Mouse (Mus musculus) heart, embryonic 14.5 days (tissue): ENCODE measurements around the gene Tspear. TPM values are rescaled to one million over a fixed set of nuclear protein-coding genes. Genes with fewer than 3 reads are reported as not detected.

Experiments
- ATAC-seq: fragments of 200-750 bp; cut with Nextera tagmentation; 2 replicates; pipeline ENCODE4 v1.8.0; 2017; ENCODE audit warnings: low read depth, moderate TSS enrichment; ENCODE audit not compliant: insufficient number of reproducible peaks, insufficient read depth, low FRiP score
- H3K27ac ChIP-seq, 2 experiments: fragments of 200-500 bp in 1 of 2; fragments of 300-500 bp in 1 of 2; sonication (generic) in 1 of 2; replicated peaks in 1 of 2; 2 replicates each; pipeline ENCODE4 v1.5.1; 2012 to 2014; ENCODE audit warnings: low read depth in 2 of 2, low read length in 2 of 2, control low read depth in 1 of 2, mild to moderate bottlenecking in 1 of 2, mixed read lengths in 1 of 2; ENCODE audit not compliant: control insufficient read depth in 1 of 2, insufficient read depth in 1 of 2
- H3K27me3 ChIP-seq: fragments of 300-500 bp; sonication (generic); 2 replicates; pipeline ENCODE4 v1.6.1; 2014; ENCODE audit warnings: mild to moderate bottlenecking, low read length, control low read depth; ENCODE audit not compliant: control insufficient read depth, insufficient read depth
- H3K36me3 ChIP-seq: fragments of 300-500 bp; sonication (generic); 2 replicates; pipeline ENCODE4 v1.6.1; 2014; ENCODE audit warnings: mild to moderate bottlenecking, control low read depth, low read length, mixed read lengths; ENCODE audit not compliant: control insufficient read depth, insufficient read depth
- H3K4me1 ChIP-seq, 2 experiments: fragments of 200-500 bp in 1 of 2; fragments of 300-500 bp in 1 of 2; sonication (generic) in 1 of 2; 2 replicates each; pipeline ENCODE4 v1.6.1; 2012 to 2014; ENCODE audit warnings: low read length in 2 of 2, control low read depth in 1 of 2, mixed read lengths in 1 of 2; ENCODE audit not compliant: control insufficient read depth in 2 of 2, insufficient read depth in 2 of 2
- H3K4me2 ChIP-seq: fragments of 300-500 bp; sonication (generic); 2 replicates; pipeline ENCODE4 v1.6.1; 2014; ENCODE audit warnings: mild to moderate bottlenecking, low read length
- H3K4me3 ChIP-seq, 2 experiments: fragments of 200-500 bp in 1 of 2; fragments of 300-500 bp in 1 of 2; sonication (generic) in 1 of 2; 2 replicates each; pipeline ENCODE4 v1.5.1; 2012 to 2014; ENCODE audit warnings: low read length in 2 of 2, mild to moderate bottlenecking in 2 of 2, control low read depth in 1 of 2, low read depth in 1 of 2, moderate library complexity in 1 of 2; ENCODE audit not compliant: control insufficient read depth in 1 of 2, insufficient read depth in 1 of 2
- H3K9ac ChIP-seq: fragments of 300-500 bp; sonication (generic); 2 replicates; pipeline ENCODE4 v1.6.1; 2014; ENCODE audit warnings: mild to moderate bottlenecking, low read length
- H3K9me3 ChIP-seq: fragments of 300-500 bp; sonication (generic); 2 replicates; pipeline ENCODE4 v1.6.1; 2016; ENCODE audit warnings: low read length, control low read depth; ENCODE audit not compliant: control insufficient read depth
- WGBS: fragments of 180-500 bp; shearing (Covaris S2); extraction: QIAGEN DNeasy Blood & Tissue Kit; methylation state at CpG from one replicate; pipeline ENCODE4 v1.1.7; 2014; 5-methylcytosine and 5-hydroxymethylcytosine counted together
- polyA plus RNA-seq: library from polyadenylated mRNA; unstranded; fragments of >200 nt; fragmentation: Nextera tagmentation; extraction: Ambion mirVana; gene quantifications from 2 replicates; pipeline ENCODE4 v1.2.1, GENCODE M21; 2014

Gene Tspear
- polyA plus RNA-seq, 1 experiment from 2014 or later = 0.09 TPM

- no peak for ATAC-seq
- no peaks in the 10 kb centered on the region for H3K4me1 ChIP-seq
- H3K4me3 ChIP-seq = no peak overlapping the region
- no peak overlapping the region for H3K9ac ChIP-seq
- no peak overlapping the region for H3K27ac ChIP-seq
- H3K9me3 ChIP-seq = no peaks in the 10 kb centered on the region
- H3K36me3 ChIP-seq = no peaks in the 10 kb centered on the region
- WGBS = 53% methylated on average over 3 of the region's 3 CpGs
- H3K27me3 ChIP-seq = no peaks in the 10 kb centered on the region
- no peak overlapping the region for H3K4me2 ChIP-seq
Observed at GRCm38 (mm10) chr10:77880305-77880704, 193.9 kb downstream of the Tspear start.

GRCm38 (mm10) chr10:77882553-77882952 lies 196.2 kb downstream of the Tspear start:
- H3K27me3 ChIP-seq = no peaks in the 10 kb centered on the region
- H3K36me3 ChIP-seq = no peaks in the 10 kb centered on the region
- H3K27ac ChIP-seq = no peak overlapping the region
- no peak overlapping the region for H3K9ac ChIP-seq
- 78% methylated on average over 5 of the region's 5 CpGs for WGBS
- no peak overlapping the region for H3K4me2 ChIP-seq
- no peaks in the 10 kb centered on the region for H3K9me3 ChIP-seq
- H3K4me3 ChIP-seq = no peak overlapping the region
- no peak for ATAC-seq
- H3K4me1 ChIP-seq = no peaks in the 10 kb centered on the region

- Histone ChIP-seq H3K9me3 (no peaks in the 10 kb centered on the region), H3K4me1 (no peaks in the 10 kb centered on the region), H3K9ac (no peak overlapping the region), H3K36me3 (no peaks in the 10 kb centered on the region), H3K4me3 (no peak overlapping the region), H3K4me2 (no peak overlapping the region), H3K27me3 (no peaks in the 10 kb centered on the region), H3K27ac (no peak overlapping the region)
- no peak for ATAC-seq
- WGBS = 43% methylated on average over 12 of the region's 12 CpGs
Observed at GRCm38 (mm10) chr10:77886007-77886747, 199.8 kb downstream of the Tspear start.

GRCm38 (mm10) chr10:77890987-77891565 lies 204.7 kb downstream of the Tspear start:
- H3K36me3 ChIP-seq = no peaks in the 10 kb centered on the region
- no peaks in the 10 kb centered on the region for H3K9me3 ChIP-seq
- ATAC-seq = 0 out of 2 replicates have a peak, but pooled peaks have one; percentile 16
- H3K4me2 ChIP-seq = no peak overlapping the region
- H3K27ac ChIP-seq = no peak overlapping the region
- peaks cover 0 to 7% of the 10 kb centered on the region in 2 experiments; a peak in 1 of 4 replicates for H3K4me1 ChIP-seq
- H3K4me3 ChIP-seq = no peak overlapping the region
- H3K9ac ChIP-seq = no peak overlapping the region
- no peaks in the 10 kb centered on the region for H3K27me3 ChIP-seq
- WGBS = 76% methylated on average over 8 of the region's 8 CpGs

- Histone ChIP-seq H3K4me3 (no peak overlapping the region), H3K4me2 (no peak overlapping the region), H3K27ac (no peak overlapping the region), H3K4me1 (peaks cover 0 to 7% of the 10 kb centered on the region in 2 experiments; a peak in 1 of 4 replicates), H3K9ac (no peak overlapping the region), H3K27me3 (no peaks in the 10 kb centered on the region; the same call in 1 of the 2 replicates), H3K9me3 (no peaks in the 10 kb centered on the region), H3K36me3 (no peaks in the 10 kb centered on the region)
- ATAC-seq = no peak
- 30% methylated on average over 5 of the region's 5 CpGs for WGBS
Observed at GRCm38 (mm10) chr10:77895562-77895961, 209.2 kb downstream of the Tspear start.

GRCm38 (mm10) chr10:77900126-77900525 lies 213.8 kb downstream of the Tspear start:
- H3K9ac ChIP-seq = no peak overlapping the region
- no peak for ATAC-seq
- no peaks in the 10 kb centered on the region for H3K36me3 ChIP-seq
- no peaks in the 10 kb centered on the region for H3K9me3 ChIP-seq
- H3K27ac ChIP-seq = no peak overlapping the region
- H3K4me3 ChIP-seq = no peak overlapping the region
- WGBS = 83% methylated on average over 7 of the region's 7 CpGs
- H3K4me1 ChIP-seq = peaks cover 5 to 12% of the 10 kb centered on the region in 2 experiments; a peak in 2 of 4 replicates
- H3K4me2 ChIP-seq = no peak overlapping the region
- H3K27me3 ChIP-seq = peaks cover 8% of the 10 kb centered on the region; the same call in 1 of the 2 replicates

GRCm38 (mm10) chr10:77900903-77901818 lies 214.8 kb downstream of the Tspear start:
- peaks cover 8% of the 10 kb centered on the region; the same call in 1 of the 2 replicates for H3K27me3 ChIP-seq
- H3K4me1 ChIP-seq = peaks cover 5% of the 10 kb centered on the region in 2 experiments; a peak in 2 of 4 replicates
- no peak overlapping the region for H3K27ac ChIP-seq
- ATAC-seq = no peak
- no peak overlapping the region for H3K4me3 ChIP-seq
- no peak overlapping the region for H3K9ac ChIP-seq
- H3K36me3 ChIP-seq = no peaks in the 10 kb centered on the region
- H3K9me3 ChIP-seq = no peaks in the 10 kb centered on the region
- H3K4me2 ChIP-seq = peak overlapping the region; percentile 93; the same call in 1 of the 2 replicates
- 83% methylated on average over 27 of the region's 27 CpGs for WGBS
